ENCODE assay signal across 8 mouse cellular contexts in the genomic region with DNA sequence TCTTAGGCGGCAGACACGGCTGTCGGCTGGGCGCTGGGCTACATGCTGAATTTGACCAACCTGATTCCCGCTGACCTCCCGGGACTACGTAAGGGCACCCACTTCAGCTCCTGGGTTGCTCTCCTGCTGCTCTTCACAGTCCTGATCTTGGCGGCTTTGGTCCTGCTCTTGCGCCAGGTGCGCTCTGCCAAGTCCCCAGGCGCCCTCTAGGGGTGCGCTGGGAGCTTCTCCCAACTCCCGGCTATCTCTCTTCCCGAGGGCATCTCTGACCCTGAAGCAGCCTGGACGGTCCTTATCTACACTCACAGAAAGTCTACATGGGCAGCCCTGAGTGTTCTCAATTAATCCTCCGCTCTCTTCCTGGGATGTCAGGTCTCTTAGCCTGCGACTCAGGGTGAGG. TPM values are rescaled to one million over a fixed set of nuclear protein-coding genes. Genes with fewer than 3 reads are reported as not detected.
A peak's percentile ranks its signal among the peaks of the same experiment; 100 is the strongest.
DNase-seq lines count a peak whose midpoint lies in the region; ATAC-seq lines count a peak whose summit lies in the region.

No protein-coding gene starts in this region.

- H3K27ac ChIP-seq in embryonic facial prominence, embryonic 10.5 days (replicated peaks), result no peak overlapping the region
- H3K27ac ChIP-seq in heart, embryonic 13.5 days (replicated peaks), result no peak overlapping the region
- H3K27ac ChIP-seq in kidney, embryonic 16.5 days (ENCODE audit: low read length), result no peak overlapping the region

- H3K4me1 ChIP-seq in embryonic facial prominence, embryonic 10.5 days, result peaks cover 35% of the 10 kb centered on the region
- peaks cover 15% of the 10 kb centered on the region for H3K4me1 ChIP-seq in heart, embryonic 13.5 days
- H3K4me1 ChIP-seq in kidney, embryonic 16.5 days (ENCODE audit: insufficient read depth, low read length), result peaks cover 22% of the 10 kb centered on the region

- H3K4me2 ChIP-seq in heart, embryonic 13.5 days, result peak overlapping the region; percentile 10
- H3K4me2 ChIP-seq in kidney, embryonic 16.5 days (replicated peaks; ENCODE audit: low read depth, low read length), result peak overlapping the region; percentile 40

- H3K27me3 ChIP-seq in embryonic facial prominence, embryonic 10.5 days (replicated peaks; ENCODE audit: low read depth, poor library complexity, severe bottlenecking), result peaks cover 97% of the 10 kb centered on the region
- peaks cover 99% of the 10 kb centered on the region for H3K27me3 ChIP-seq in heart, embryonic 13.5 days (replicated peaks)
- H3K27me3 ChIP-seq in kidney, embryonic 16.5 days (ENCODE audit: insufficient read depth, low read length), result peaks cover 60% of the 10 kb centered on the region

- H3K9me3 ChIP-seq in embryonic facial prominence, embryonic 10.5 days, result no peaks in the 10 kb centered on the region
- no peaks in the 10 kb centered on the region for H3K9me3 ChIP-seq in heart, embryonic 13.5 days
- H3K9me3 ChIP-seq in kidney, embryonic 16.5 days (ENCODE audit: low read length), result no peaks in the 10 kb centered on the region

- H3K4me3 ChIP-seq in embryonic facial prominence, embryonic 10.5 days, result peak overlapping the region; percentile 28; the same call in 1 of the 2 replicates
- H3K4me3 ChIP-seq in heart, embryonic 13.5 days, result no peak overlapping the region; the same call in 1 of the 2 replicates
- peak overlapping the region; percentile 14; the same call in 1 of the 2 replicates for H3K4me3 ChIP-seq in kidney, embryonic 16.5 days (ENCODE audit: low read length)

- no peaks in the 10 kb centered on the region for H3K36me3 ChIP-seq in embryonic facial prominence, embryonic 10.5 days (replicated peaks)
- H3K36me3 ChIP-seq in heart, embryonic 13.5 days, result no peaks in the 10 kb centered on the region
- no peaks in the 10 kb centered on the region for H3K36me3 ChIP-seq in kidney, embryonic 16.5 days (ENCODE audit: insufficient read depth, low read length)

- WGBS in embryonic facial prominence, embryonic 10.5 days, result 4% methylated on average over 17 of the region's 17 CpGs
- WGBS in heart, embryonic 13.5 days, result 3% methylated on average over 17 of the region's 17 CpGs
- WGBS in kidney, embryonic 16.5 days, result 3% methylated on average over 17 of the region's 17 CpGs

- ATAC-seq in heart, embryonic 13.5 days (ENCODE audit: extremely low read depth, insufficient number of reproducible peaks, low FRiP score, low TSS enrichment), result no peak
- ATAC-seq in kidney, embryonic 16.5 days (ENCODE audit: low FRiP score, low TSS enrichment), result no peak

- no peak overlapping the region for H3K9ac ChIP-seq in heart, embryonic 13.5 days
- H3K9ac ChIP-seq in kidney, embryonic 16.5 days (replicated peaks; ENCODE audit: low read length), result no peak overlapping the region

- DNase-seq in 416B (ENCODE audit: low read depth), result peak; percentile 38
- peak; percentile 84 for DNase-seq in ZHBTc4 (ENCODE audit: low read depth, low spot score)
- peak; percentile 41 for DNase-seq in embryonic facial prominence, embryonic 10.5 days (ENCODE audit: low spot score)
- peak; percentile 65 for DNase-seq in lung, postnatal 25 days (ENCODE audit: low spot score)
- peak; percentile 47 for DNase-seq in right cerebral cortex, postnatal 14 days
- DNase-seq in spleen, postnatal 36 days (ENCODE audit: low spot score in 2 of 2), result no peak

RNA-seq across cellular contexts. Expression of gene Npdc1, which starts 1.6 kb away (rescaled TPM):
- 38.3 and 40.3 TPM in 2 replicates for polyA plus RNA-seq in embryonic facial prominence, embryonic 10.5 days (2016; fragmentation: Nextera tagmentation; extraction: Ambion mirVana)
- 26.6 and 29.0 TPM in 2 replicates for polyA plus RNA-seq in heart, embryonic 13.5 days (2015; fragmentation: Nextera tagmentation; extraction: Ambion mirVana)
- 52.4 and 58.3 TPM in 2 replicates for polyA plus RNA-seq in kidney, embryonic 16.5 days (2015; fragmentation: Nextera tagmentation; extraction: Ambion mirVana)

RNA-seq across cellular contexts. Expression of gene Entpd2, which starts 5.1 kb away (rescaled TPM):
- 0.14 TPM in 1 of 2 replicates, not detected in the other for polyA plus RNA-seq in embryonic facial prominence, embryonic 10.5 days (2016; fragmentation: Nextera tagmentation; extraction: Ambion mirVana)
- polyA plus RNA-seq in heart, embryonic 13.5 days (2015; fragmentation: Nextera tagmentation; extraction: Ambion mirVana), result 0.51 and 0.68 TPM in 2 replicates
- polyA plus RNA-seq in kidney, embryonic 16.5 days (2015; fragmentation: Nextera tagmentation; extraction: Ambion mirVana), result 5.5 and 6.4 TPM in 2 replicates

RNA-seq across cellular contexts. Expression of gene Fut7, which starts 22.3 kb away (rescaled TPM):
- not detected in 2 replicates for polyA plus RNA-seq in embryonic facial prominence, embryonic 10.5 days (2016; fragmentation: Nextera tagmentation; extraction: Ambion mirVana)
- 0.07 TPM in 1 of 2 replicates, not detected in the other for polyA plus RNA-seq in heart, embryonic 13.5 days (2015; fragmentation: Nextera tagmentation; extraction: Ambion mirVana)
- not detected in 2 replicates for polyA plus RNA-seq in kidney, embryonic 16.5 days (2015; fragmentation: Nextera tagmentation; extraction: Ambion mirVana)

RNA-seq across cellular contexts. Expression of gene Abca2, which starts 27.7 kb away (rescaled TPM):
- 4.3 and 5.6 TPM in 2 replicates for polyA plus RNA-seq in embryonic facial prominence, embryonic 10.5 days (2016; fragmentation: Nextera tagmentation; extraction: Ambion mirVana)
- polyA plus RNA-seq in heart, embryonic 13.5 days (2015; fragmentation: Nextera tagmentation; extraction: Ambion mirVana), result 2.7 and 3.2 TPM in 2 replicates
- polyA plus RNA-seq in kidney, embryonic 16.5 days (2015; fragmentation: Nextera tagmentation; extraction: Ambion mirVana), result 12.7 and 14.3 TPM in 2 replicates

RNA-seq across cellular contexts. Expression of gene Sapcd2, which starts 28.6 kb away (rescaled TPM):
- polyA plus RNA-seq in embryonic facial prominence, embryonic 10.5 days (2016; fragmentation: Nextera tagmentation; extraction: Ambion mirVana), result 73.6 and 74.6 TPM in 2 replicates
- polyA plus RNA-seq in heart, embryonic 13.5 days (2015; fragmentation: Nextera tagmentation; extraction: Ambion mirVana), result 16.5 and 18.1 TPM in 2 replicates
- polyA plus RNA-seq in kidney, embryonic 16.5 days (2015; fragmentation: Nextera tagmentation; extraction: Ambion mirVana), result 39.3 and 41.2 TPM in 2 replicates

Comparison
In these comparisons a context has a peak if more than half of its experiments do, and no peak if none do; other contexts are left out.
1. DNase-seq: peak in 416B (single experiment), ZHBTc4 (single experiment), embryonic facial prominence, embryonic 10.5 days (single experiment), lung, postnatal 25 days (single experiment) and right cerebral cortex, postnatal 14 days (single experiment); none in spleen, postnatal 36 days (0 of 2).